Mouse (Mus musculus) midbrain, embryonic 12.5 days (tissue): ENCODE measurements around the gene Trim44. TPM values are rescaled to one million over a fixed set of nuclear protein-coding genes. Genes with fewer than 3 reads are reported as not detected.

Experiments used
- ATAC-seq: fragments of 200-750 bp; cut with Nextera tagmentation; 2 replicates; pipeline ENCODE4 v1.8.0; 2017; ENCODE audit warnings: low read depth, moderate TSS enrichment, moderate library complexity; ENCODE audit not compliant: low FRiP score
- H3K27ac ChIP-seq: fragments of 300-500 bp; sonication (generic); replicated peaks from 2 replicates; pipeline ENCODE4 v1.5.1; 2016; ENCODE audit warnings: mild to moderate bottlenecking
- H3K27me3 ChIP-seq: fragments of 300-500 bp; sonication (generic); 2 replicates; pipeline ENCODE4 v1.6.1; 2016; ENCODE audit warnings: mild to moderate bottlenecking
- H3K36me3 ChIP-seq: fragments of 300-500 bp; sonication (generic); 2 replicates; pipeline ENCODE4 v1.6.1; 2016
- H3K4me1 ChIP-seq: fragments of 300-500 bp; sonication (generic); 2 replicates; pipeline ENCODE4 v1.6.1; 2016
- H3K4me2 ChIP-seq: fragments of 300-500 bp; sonication (generic); replicated peaks from 2 replicates; pipeline ENCODE4 v1.6.1; 2016; ENCODE audit warnings: mild to moderate bottlenecking, moderate library complexity
- H3K4me3 ChIP-seq: fragments of 300-500 bp; sonication (generic); 2 replicates; pipeline ENCODE4 v1.5.1; 2016; ENCODE audit warnings: mild to moderate bottlenecking
- H3K9ac ChIP-seq: fragments of 300-500 bp; sonication (generic); replicated peaks from 2 replicates; pipeline ENCODE4 v1.6.1; 2016; ENCODE audit warnings: mild to moderate bottlenecking, moderate library complexity
- H3K9me3 ChIP-seq: fragments of 300-500 bp; sonication (generic); 2 replicates; pipeline ENCODE4 v1.6.1; 2016; ENCODE audit warnings: mild to moderate bottlenecking
- WGBS: fragments of 180-500 bp; shearing (Covaris S2); methylation state at CpG from one replicate; pipeline ENCODE4 v1.1.7; 2016; 5-methylcytosine and 5-hydroxymethylcytosine counted together
- polyA plus RNA-seq: library from polyadenylated mRNA; unstranded; fragments of >200 nt; fragmentation: Nextera tagmentation; extraction: Ambion mirVana; gene quantifications from 2 replicates; pipeline ENCODE4 v1.2.1, GENCODE M21; 2016

Gene Trim44
- polyA plus RNA-seq, 1 experiment from 2014 or later = 59.0 TPM

DNA sequence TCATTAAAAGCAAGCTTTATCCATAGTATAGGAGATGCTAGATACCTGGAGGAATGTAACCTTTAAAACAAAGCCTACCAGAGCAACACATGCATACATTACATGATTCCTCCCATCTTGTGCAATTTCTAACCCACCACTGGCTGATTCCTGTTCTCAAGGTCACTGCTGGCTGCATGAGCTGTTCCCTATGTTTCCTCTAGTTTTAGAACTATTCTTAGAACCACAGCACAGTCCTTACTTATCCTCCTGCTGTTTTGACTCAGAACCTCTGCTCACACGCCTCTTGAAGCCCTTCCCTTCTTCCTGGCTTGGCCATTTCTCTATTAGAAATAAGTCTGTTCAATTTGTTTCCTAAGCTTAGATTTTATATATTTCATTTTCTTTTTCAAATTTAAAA, 28.7 kb downstream of the Trim44 start:
- Histone ChIP-seq H3K9me3 (peaks cover 5% of the 10 kb centered on the region; the same call in 1 of the 2 replicates), H3K27ac (no peak overlapping the region), H3K4me3 (no peak overlapping the region), H3K27me3 (no peaks in the 10 kb centered on the region), H3K9ac (no peak overlapping the region), H3K4me1 (peaks cover 11% of the 10 kb centered on the region), H3K4me2 (no peak overlapping the region), H3K36me3 (peaks cover 6% of the 10 kb centered on the region; the same call in 1 of the 2 replicates)
- 77% methylated on average over 1 of the region's 1 CpGs for WGBS
- ATAC-seq = no peak

DNA sequence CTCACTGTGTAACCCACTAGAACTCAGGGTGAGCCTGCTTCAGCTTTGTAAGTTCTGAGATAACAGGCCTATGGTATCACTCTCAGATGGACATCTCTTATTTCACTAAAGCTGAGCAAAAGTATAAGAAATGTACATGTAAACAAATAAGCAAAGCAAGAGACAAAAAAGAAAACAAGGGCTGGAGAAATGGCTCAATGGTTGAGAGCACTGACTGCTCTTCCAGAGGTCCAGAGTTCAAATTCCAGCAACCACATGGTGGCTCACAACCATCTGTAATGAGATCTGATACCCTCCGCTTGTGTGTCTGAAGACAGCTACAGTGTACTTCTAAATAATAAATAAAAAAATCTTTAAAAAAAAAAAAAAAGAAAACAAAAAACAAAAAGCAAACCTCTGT, 29.2 kb downstream of the Trim44 start:
- 93% methylated on average over 1 of the region's 1 CpGs for WGBS
- H3K9ac ChIP-seq = no peak overlapping the region
- H3K4me3 ChIP-seq = no peak overlapping the region
- H3K27me3 ChIP-seq = no peaks in the 10 kb centered on the region
- no peak overlapping the region for H3K4me2 ChIP-seq
- peaks cover 5% of the 10 kb centered on the region; the same call in 1 of the 2 replicates for H3K9me3 ChIP-seq
- no peak for ATAC-seq
- peaks cover 5% of the 10 kb centered on the region for H3K4me1 ChIP-seq
- H3K27ac ChIP-seq = no peak overlapping the region
- H3K36me3 ChIP-seq = peaks cover 6% of the 10 kb centered on the region; the same call in 1 of the 2 replicates

DNA sequence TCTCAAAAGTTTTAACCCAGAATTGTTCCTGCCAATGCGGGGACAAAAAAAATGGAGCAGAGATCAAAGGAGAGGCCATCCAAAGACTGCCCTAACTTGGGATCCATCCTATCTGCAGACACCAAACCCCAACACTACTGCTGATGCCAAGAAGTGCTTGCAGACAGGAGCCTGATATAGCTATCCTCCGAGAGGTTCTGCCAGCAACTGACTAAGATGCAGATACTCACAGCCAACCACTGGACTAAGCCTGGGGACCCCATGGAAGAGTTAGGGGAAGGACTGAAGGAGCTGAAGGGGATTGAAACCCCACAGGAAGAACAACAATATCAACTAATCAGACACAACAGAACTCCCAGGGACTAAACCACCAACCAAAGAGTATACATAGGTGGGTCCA, 30.3 kb downstream of the Trim44 start:
- H3K4me3 ChIP-seq = no peak overlapping the region
- H3K36me3 ChIP-seq = peaks cover 6% of the 10 kb centered on the region; the same call in 1 of the 2 replicates
- peaks cover 5% of the 10 kb centered on the region; the same call in 1 of the 2 replicates for H3K9me3 ChIP-seq
- no peaks in the 10 kb centered on the region for H3K27me3 ChIP-seq
- ATAC-seq = no peak
- no peak overlapping the region for H3K4me2 ChIP-seq
- H3K4me1 ChIP-seq = peaks cover 4% of the 10 kb centered on the region; the same call in 1 of the 2 replicates
- H3K9ac ChIP-seq = no peak overlapping the region
- H3K27ac ChIP-seq = no peak overlapping the region
- 90% methylated on average over 2 of the region's 2 CpGs for WGBS

DNA sequence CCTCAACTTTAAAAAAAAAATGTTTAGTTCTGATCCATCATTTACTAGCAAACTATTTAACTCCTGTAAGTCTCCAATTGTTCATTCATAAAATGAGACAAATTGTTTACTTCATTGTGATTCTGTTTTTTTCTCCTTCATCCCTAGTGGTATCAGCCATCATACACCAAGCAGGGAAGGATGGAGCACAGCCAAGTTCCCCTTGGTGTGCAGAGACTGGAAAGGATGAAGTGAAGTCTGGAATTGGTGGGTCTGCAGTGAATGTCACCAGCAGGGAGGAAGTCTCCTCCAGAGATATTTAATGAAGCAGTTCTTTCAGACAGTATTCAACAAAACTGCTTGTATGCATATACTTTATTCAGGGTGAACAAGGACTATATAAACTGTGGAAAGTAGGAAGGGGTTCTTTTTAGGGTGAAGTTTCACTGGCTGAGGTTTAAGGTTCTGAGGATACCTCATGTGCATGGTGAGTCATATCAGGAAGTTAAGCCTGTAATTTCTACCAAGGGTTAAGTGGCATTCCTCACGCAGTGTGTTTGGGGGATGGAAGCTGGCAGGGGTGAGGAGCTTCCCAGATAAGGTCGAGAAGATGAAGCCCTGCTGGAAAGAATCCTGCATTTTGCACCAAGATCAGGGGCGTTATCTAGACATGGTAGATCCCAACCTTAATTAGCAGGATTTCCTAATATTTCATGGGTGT, 34.1 kb downstream of the Trim44 start:
- WGBS = 77% methylated on average over 3 of the region's 3 CpGs
- Histone ChIP-seq H3K9me3 (peaks cover 5% of the 10 kb centered on the region; the same call in 1 of the 2 replicates), H3K27ac (no peak overlapping the region), H3K36me3 (peaks cover 6% of the 10 kb centered on the region; the same call in 1 of the 2 replicates), H3K4me2 (no peak overlapping the region), H3K4me3 (no peak overlapping the region), H3K9ac (no peak overlapping the region), H3K4me1 (no peaks in the 10 kb centered on the region), H3K27me3 (no peaks in the 10 kb centered on the region)
- ATAC-seq = no peak

DNA sequence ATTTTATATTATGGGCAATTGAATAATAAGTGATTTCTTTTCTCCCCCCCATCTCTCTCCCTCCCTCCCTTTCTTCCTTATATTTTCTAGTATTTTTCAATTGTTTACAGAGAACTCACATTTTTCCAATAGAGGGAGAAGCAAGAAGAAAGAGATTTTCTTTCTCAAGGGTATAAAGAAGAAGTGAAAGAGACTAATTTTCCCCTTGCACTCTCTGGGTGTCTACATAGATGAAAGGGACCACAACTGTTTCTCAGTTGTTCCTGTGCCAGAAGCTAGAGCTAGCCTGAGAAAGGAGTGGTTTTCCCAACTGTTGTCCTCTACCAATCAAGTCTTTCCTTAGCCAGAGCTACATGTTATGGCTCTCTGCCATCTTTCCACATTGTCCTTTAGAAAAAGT, 34.9 kb downstream of the Trim44 start:
- Histone ChIP-seq H3K4me1 (no peaks in the 10 kb centered on the region), H3K4me3 (no peak overlapping the region), H3K27ac (no peak overlapping the region), H3K27me3 (no peaks in the 10 kb centered on the region), H3K9ac (no peak overlapping the region), H3K4me2 (no peak overlapping the region), H3K9me3 (peaks cover 5% of the 10 kb centered on the region; the same call in 1 of the 2 replicates), H3K36me3 (peaks cover 6% of the 10 kb centered on the region; the same call in 1 of the 2 replicates)
- ATAC-seq = no peak

DNA sequence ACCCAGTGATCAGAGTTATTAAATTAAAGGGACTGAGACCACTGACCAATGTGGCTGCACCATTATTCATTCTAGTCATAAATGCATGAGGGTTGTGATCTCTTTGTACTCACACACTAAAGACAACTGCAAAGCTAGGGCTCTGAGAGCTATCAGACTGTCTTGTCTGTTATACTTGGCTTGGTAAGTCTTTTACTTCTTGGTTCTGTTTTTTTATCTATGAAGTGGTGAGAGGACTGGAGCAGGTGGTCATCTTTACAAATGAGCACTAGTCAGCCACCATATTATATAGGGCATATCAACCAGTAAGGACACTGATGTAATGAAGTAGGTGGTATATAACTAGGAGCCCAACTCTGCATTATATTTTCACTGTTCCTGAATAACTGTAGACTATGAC, 36.3 kb downstream of the Trim44 start:
- ATAC-seq = no peak
- Histone ChIP-seq H3K4me3 (no peak overlapping the region), H3K27me3 (no peaks in the 10 kb centered on the region), H3K4me1 (no peaks in the 10 kb centered on the region), H3K9me3 (no peaks in the 10 kb centered on the region), H3K36me3 (no peaks in the 10 kb centered on the region), H3K27ac (no peak overlapping the region), H3K4me2 (no peak overlapping the region), H3K9ac (no peak overlapping the region)

DNA sequence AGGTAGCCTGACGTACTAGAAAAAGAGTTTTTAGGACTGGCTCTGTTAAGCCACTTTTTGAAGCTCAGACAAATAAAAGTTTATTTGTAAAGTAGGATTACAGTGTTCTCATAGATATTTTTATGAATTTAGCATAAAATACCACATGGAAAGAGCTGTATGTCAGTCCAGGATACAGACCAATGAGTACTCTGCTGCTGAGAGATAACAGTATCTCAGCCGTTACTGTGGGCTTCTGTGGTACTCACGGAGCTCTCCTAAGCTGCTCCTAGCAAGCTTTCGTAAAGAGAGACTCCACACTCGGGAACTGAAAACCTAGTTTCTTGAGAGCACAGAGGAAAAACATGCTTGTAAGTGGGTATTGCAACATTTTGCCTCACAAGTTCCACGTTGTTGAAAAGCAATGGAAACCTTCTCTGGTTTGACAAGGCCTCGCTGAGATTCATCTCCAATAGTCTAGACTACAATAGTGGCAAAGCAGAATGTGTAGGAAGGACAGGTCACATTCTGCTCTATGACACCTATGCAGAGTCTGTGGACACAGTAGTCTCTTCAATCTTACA, 41.6 kb downstream of the Trim44 start:
- H3K4me1 ChIP-seq = no peaks in the 10 kb centered on the region
- 90% methylated on average over 7 of the region's 7 CpGs for WGBS
- no peak overlapping the region for H3K9ac ChIP-seq
- H3K36me3 ChIP-seq = no peaks in the 10 kb centered on the region
- H3K4me3 ChIP-seq = no peak overlapping the region
- H3K27ac ChIP-seq = no peak overlapping the region
- no peak for ATAC-seq
- no peaks in the 10 kb centered on the region for H3K9me3 ChIP-seq
- no peaks in the 10 kb centered on the region for H3K27me3 ChIP-seq
- no peak overlapping the region for H3K4me2 ChIP-seq

DNA sequence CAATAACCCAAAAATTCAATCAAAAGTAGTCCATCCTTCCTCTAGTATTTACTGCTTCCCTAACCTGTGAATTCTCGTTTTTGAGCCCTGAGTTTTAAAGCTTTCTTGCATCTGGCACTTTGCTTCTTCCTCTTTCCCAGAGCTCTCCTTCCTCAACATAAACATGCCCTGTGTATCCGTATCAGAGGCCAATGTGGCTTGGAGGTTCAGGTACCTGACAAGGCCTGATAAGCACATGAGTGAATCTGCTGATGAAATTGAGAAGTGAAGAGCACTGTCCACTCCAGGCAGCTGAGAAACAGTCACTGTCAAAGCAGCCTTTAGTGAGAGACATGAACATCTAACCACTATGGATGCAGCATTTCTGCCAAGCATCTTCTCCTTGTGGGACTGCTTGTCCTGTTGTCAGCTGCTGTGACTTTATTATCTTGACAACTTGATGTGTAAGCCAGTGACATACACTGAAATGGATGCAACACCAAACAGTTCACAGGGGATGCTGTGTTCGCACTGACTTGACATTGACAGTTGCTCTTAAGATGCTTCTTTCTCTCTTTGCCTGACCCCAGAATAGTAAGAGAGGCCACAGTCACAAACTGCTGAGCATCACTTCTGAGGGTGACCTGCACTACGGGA, 42.9 kb downstream of the Trim44 start:
- H3K4me1 ChIP-seq = peaks cover 2% of the 10 kb centered on the region; the same call in 1 of the 2 replicates
- no peak overlapping the region for H3K4me3 ChIP-seq
- 86% methylated on average over 4 of the region's 4 CpGs for WGBS
- no peak overlapping the region for H3K9ac ChIP-seq
- H3K4me2 ChIP-seq = no peak overlapping the region
- H3K27ac ChIP-seq = no peak overlapping the region
- no peaks in the 10 kb centered on the region for H3K27me3 ChIP-seq
- no peaks in the 10 kb centered on the region for H3K36me3 ChIP-seq
- no peak for ATAC-seq
- no peaks in the 10 kb centered on the region for H3K9me3 ChIP-seq

DNA sequence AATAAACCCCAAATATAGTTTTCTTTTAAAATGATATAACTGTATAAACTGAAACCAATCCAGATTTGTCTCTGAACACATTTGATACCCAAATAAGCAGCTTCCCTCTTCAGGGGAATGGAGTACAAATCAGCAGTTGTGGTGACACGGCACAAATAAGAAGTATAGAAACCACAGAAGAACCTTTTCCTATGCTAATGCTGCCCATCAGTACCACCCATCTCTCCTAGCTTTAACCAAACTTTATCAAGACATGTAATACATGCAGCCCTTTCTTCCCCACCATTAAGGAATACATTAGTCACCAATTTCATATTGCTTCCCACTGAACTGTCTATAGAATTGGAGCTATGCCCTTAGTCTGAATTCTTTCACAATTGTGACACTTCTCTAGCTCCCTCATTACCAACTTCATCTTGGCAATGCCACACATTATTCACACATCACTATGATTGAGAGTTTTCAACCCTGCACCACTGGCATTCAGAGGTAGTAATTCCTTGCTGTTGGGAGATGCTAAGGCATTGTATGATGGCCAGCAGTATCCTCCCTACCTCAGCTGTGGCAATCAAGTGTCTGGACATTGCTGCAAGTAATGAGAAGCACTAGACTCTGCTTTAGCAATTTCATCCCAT, 44.6 kb downstream of the Trim44 start:
- H3K9me3 ChIP-seq = no peaks in the 10 kb centered on the region
- WGBS = 86% methylated on average over 1 of the region's 1 CpGs
- no peaks in the 10 kb centered on the region for H3K36me3 ChIP-seq
- no peak for ATAC-seq
- H3K4me2 ChIP-seq = no peak overlapping the region
- no peak overlapping the region for H3K4me3 ChIP-seq
- no peaks in the 10 kb centered on the region for H3K27me3 ChIP-seq
- peaks cover 2% of the 10 kb centered on the region; the same call in 1 of the 2 replicates for H3K4me1 ChIP-seq
- H3K9ac ChIP-seq = no peak overlapping the region
- no peak overlapping the region for H3K27ac ChIP-seq

DNA sequence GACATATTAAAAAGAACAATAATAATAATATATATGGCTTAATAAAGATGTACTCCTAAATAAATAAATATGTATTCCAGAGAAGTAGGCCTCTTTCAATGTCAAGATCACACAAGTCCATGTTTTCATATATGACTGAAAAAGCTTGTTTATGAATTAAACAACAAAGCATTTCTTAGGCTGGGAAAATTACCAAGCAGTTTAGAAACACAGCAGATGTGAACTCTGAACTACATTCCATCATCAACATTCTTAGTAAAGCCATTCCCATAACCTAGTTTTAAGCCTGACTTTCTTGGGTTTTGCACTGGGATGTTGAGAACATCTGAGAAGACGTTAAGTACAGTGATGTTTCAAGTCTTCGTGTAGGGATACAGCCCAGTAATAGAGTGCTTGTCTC, 45.4 kb downstream of the Trim44 start:
- Histone ChIP-seq H3K4me2 (no peak overlapping the region), H3K9me3 (no peaks in the 10 kb centered on the region), H3K27ac (no peak overlapping the region), H3K27me3 (no peaks in the 10 kb centered on the region), H3K36me3 (peaks cover 1% of the 10 kb centered on the region; the same call in 1 of the 2 replicates), H3K4me3 (no peak overlapping the region), H3K4me1 (peaks cover 2% of the 10 kb centered on the region; the same call in 1 of the 2 replicates), H3K9ac (no peak overlapping the region)
- WGBS = 95% methylated on average over 2 of the region's 2 CpGs
- ATAC-seq = no peak

DNA sequence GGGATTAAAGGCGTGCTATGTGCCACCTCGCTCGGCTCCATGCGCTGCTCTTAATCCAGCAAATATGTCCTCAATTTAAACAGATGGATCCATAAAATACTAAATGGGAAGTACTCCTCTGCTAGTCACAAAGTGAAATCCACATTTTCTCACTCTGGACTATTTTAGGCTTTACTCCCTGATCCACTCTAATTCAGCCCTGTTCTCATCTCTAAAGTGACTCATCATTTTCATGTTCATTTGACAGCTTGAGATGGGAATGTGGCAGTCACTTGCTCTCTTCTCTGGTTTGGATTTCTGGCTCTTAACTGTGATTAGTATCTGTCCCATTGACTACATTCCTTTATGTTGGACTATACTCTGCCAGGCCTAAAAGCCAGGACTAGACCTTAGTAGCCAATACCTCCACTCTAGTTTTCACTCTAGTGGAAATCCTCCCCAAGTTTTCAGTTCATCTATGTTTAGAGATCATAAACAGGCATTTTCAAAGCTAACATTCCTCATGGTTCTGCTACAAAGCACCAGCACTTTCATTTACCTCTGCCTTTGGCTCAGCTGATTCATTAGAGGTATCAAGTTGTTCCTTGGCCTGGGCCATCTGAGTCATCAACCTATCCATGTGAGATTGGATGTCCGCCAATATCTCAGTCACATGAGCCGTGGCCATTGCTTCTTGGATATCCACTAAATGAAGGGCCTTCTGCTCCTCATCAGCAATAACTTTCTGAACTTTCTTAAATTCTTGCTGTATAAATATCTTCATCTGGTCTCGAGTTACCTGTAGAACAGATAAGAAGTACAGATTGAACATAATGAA, 50.5 kb downstream of the Trim44 start:
- Histone ChIP-seq H3K9me3 (no peaks in the 10 kb centered on the region), H3K27ac (no peak overlapping the region), H3K36me3 (peaks cover 16% of the 10 kb centered on the region), H3K9ac (no peak overlapping the region), H3K4me2 (no peak overlapping the region), H3K4me3 (no peak overlapping the region), H3K4me1 (peaks cover 2% of the 10 kb centered on the region; the same call in 1 of the 2 replicates), H3K27me3 (no peaks in the 10 kb centered on the region)
- 98% methylated on average over 7 of the region's 7 CpGs for WGBS
- no peak for ATAC-seq
